Mouse (Mus musculus) neutrophil, adult 5-6 weeks (primary cell): ENCODE data around the gene Zdhhc16. TPM values are rescaled to one million over a fixed set of nuclear protein-coding genes. Genes with fewer than 3 reads are reported as not detected.
"Not testable (repeated sequence)": the region's sequence is repeated elsewhere in the genome, so short reads cannot be mapped to it uniquely, and the experiment has no call there.

Experiments used
- ATAC-seq: fragments of 151-379, 151-347 bp; 2 replicates; pipeline ENCODE4 v1.8.0; 2017; ENCODE audit warnings: mild to moderate bottlenecking, moderate TSS enrichment; ENCODE audit not compliant: insufficient number of reproducible peaks, poor library complexity, low FRiP score, severe bottlenecking; ENCODE audit errors: extremely low read depth
- total RNA-seq: library from RNA; stranded (forward); fragments of 200-1000 nt; gene quantifications from 2 replicates; pipeline ENCODE4 v1.2.3, GENCODE M21; 2017

Gene Zdhhc16
- total RNA-seq, 1 experiment from 2014 or later, result 24.9 TPM

DNA sequence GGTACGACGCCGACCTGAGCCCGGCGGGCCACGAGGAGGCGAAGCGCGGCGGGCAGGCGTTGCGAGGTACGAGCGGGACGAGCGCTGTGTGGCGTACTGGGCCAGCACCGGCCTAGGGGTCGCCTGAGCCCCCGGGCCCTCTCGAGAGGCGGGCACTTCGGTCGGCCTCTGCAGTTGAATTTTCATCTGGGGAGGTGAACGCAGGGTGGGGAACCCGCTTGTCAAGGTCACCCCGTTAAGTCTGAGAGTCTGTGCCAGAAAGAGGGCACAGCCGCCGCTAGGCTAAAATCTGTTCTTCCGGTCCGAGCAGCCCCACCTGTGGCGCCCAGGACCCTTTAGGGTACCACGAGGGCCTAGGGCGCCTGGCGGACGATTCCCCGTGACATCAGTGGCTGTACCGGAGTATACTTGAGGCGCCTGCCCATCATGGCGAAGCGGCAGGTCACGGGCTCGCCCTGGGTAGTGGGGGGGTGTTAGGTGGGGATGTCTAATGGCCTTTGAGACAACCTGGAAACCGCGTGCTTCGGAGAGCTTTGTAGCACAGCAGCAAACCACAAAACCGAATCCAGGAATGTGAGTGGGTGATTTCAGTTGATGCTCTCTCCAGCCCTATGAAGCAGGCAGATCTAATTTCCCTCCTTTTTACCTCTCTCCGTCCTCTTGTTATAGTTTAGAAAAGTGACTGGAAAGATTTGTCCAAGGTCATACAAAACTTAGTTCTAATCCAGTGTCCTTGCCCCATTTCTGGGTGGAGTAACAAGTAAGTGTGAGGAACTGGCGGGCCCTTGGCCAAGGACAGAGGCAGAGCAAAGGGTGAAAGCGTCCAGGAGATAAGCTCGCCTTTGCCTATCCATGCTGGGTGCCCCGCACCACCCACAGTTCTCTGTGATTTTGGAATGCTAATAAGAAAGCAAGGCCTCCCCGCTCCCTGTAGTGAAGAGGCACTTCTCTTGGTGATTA lies 20.9 kb upstream of the Zdhhc16 start:
- ATAC-seq, result no peak

- no peak for ATAC-seq
Measured at GRCm38 (mm10) chr19:41913774-41914591, 19.3 kb upstream of the Zdhhc16 start.

GRCm38 (mm10) chr19:41914592-41914882 lies 18.7 kb upstream of the Zdhhc16 start:
- ATAC-seq, result not testable (repeated sequence)

GRCm38 (mm10) chr19:41915294-41915693 lies 18.0 kb upstream of the Zdhhc16 start:
- no peak for ATAC-seq

DNA sequence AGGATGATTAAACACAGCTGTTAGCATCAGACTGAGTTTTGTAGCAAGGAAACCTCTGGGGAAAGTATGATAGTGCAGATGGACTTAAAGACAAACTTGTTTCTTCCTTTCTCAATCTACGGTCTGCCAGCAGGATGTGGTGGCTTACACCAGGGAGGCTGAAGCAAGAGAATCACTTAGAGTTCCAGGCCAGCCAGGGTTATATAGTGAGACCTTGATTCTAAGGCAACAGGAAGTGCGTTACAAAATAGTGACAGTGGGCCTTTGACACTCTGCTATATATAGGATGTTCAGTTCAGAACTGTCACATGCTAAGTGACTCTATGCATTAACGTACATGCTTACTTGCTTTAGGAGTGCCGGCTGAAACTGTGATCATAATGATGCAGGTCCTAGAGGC lies 16.4 kb upstream of the Zdhhc16 start:
- peak; percentile 66 for ATAC-seq

GRCm38 (mm10) chr19:41919471-41919870 lies 13.8 kb upstream of the Zdhhc16 start:
- ATAC-seq, result no peak

- ATAC-seq, result no peak
Measured at GRCm38 (mm10) chr19:41920412-41921067, 12.7 kb upstream of the Zdhhc16 start.

- ATAC-seq, result peak; percentile 30; the same call in 1 of the 2 replicates
Measured at GRCm38 (mm10) chr19:41932686-41933085, 594 bp upstream of the Zdhhc16 start.

- ATAC-seq, result no peak
Measured at GRCm38 (mm10) chr19:41934124-41934523, 844 bp downstream of the Zdhhc16 start.

DNA sequence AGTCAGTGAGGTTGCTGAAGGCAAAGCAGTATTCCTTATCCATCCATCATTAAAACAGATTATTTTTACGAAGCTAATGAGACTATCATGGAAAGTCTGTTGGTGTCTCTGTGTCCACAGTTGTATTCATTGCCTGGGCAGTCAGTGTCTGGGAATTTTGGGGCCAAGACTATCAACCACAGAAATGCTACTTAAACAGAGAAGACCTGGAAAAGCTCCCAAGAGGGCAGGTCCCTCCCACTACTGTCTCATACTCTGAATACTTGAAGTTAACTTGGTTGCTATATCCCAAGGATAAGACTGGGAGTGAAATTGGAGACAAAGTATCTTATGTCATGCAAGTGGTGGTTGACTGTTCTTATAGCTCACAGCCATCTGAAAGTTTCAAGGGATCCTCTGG lies 2.6 kb downstream of the Zdhhc16 start:
- ATAC-seq, result no peak

DNA sequence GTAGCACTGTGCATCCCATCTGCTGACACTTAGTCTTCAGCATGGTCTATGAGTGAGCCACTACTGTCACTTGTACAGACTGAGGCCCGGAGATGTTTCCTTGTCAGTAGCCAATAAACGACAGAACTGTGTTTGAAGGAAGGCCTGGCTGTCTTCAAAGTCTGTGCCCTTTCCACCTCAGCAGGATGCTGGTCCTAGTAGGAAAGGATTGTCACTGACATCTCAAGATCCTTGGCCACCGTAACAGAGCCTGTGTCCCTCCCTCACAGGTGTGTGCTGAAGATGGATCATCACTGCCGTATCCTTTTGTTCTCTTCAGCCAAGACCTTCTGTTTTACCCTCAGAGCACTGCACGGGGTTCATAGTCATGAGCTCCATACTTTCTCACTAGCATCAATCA lies 5.3 kb downstream of the Zdhhc16 start:
- no peak for ATAC-seq

DNA sequence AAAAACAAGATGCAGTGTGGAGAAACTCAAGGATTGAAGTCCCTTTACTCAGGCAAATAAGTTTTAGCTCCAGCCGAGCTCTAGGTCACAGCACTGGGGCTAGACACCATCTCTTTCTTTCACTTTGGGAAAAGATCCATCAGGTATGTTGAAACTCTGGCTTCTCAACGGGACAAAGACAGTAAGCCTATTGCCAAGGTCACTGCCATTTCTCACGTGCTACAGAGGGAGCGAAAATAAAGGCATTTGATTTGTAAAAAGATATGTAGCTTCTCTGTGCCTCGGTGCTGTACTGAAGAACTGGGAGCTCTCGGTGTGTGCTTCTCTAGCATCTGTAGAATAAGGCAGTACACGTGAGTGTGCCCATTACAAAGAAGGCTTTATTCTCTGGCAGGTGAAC lies 10.6 kb downstream of the Zdhhc16 start:
- no peak for ATAC-seq

DNA sequence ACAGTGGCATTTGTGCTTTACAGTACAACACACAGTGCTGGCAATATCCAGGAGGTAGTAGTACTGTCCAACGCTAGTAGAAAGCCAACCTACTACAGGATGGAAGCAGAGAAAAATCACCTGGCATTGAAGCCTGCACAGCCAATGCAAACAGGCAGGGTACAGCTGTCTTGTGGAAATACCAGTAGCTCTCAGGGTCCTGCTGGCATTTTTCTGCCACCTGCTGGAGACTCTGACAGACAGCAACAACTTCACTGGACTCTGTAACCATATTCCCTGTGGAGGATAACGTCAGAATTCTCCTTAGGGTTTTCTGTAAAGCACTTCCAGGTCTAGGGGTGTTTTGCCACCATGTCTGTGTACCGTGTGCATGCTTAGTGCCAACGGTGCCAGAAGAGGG lies 19.0 kb downstream of the Zdhhc16 start:
- no peak for ATAC-seq

- ATAC-seq, result no peak
Measured at GRCm38 (mm10) chr19:41953574-41953973, 20.3 kb downstream of the Zdhhc16 start.

DNA sequence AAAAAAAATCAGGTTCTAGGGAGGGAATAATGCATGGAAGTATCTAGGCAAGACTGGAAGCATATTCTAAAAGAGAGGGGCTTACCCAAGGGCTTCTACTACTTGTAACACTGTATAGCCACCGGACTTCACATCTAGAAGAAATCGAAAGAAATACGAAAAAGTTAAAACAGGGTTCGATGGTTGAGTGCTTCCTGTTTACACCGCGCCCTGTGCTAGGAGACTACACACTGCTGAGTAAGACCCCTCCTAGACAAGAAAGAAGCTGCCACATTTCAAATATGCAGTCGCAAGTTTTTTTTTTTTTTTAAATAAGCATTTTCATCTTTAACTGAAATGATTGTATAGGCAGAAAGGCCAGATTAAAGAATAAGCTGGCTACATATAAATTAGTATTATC lies 36.3 kb downstream of the Zdhhc16 start:
- ATAC-seq, result no peak

DNA sequence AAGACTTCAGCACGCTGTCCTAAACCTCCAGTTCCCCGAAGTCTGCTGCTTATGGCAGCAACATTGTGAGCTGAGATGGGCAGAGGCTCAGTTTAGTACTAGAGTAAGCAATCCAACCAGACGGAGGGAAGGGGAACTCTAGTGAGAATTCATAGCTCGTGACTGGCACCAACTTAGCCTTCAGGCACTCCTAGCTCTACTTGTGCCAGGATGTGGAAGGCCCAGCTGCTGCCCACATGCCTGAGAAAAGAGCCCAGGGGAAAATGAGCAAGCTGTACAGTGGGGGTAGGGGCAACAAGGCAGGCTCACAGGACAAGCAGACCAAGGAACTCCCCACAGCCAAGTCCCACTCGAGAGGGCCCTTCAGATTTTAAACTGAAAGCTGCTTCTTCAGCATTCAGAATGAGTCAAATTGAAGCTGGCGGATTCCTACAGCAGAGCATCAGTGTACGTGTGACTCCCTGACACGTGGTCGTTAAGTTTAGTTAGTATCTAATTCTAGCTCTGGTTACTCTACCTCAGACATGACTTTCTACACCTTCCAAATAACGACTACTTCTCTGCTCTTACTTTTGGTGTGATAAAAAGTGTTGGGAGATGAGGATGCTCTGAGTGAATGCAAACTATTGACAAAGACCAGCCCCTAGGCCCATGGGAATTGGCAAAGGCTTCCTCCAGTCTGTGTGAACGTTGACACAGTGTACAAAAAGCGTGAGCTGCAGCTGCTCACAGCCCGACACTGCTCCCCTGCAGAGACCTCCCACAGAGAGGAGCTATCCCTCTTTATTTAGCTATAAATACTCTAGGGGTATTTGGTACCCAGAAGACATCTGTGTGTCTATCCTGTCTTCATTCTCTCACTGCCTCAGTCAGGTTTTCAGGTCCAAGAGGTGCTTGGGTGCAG lies 40.9 kb downstream of the Zdhhc16 start:
- ATAC-seq, result no peak

- no peak for ATAC-seq
Measured at GRCm38 (mm10) chr19:41980422-41980818, 47.1 kb downstream of the Zdhhc16 start.

GRCm38 (mm10) chr19:41980819-41981594 lies 47.7 kb downstream of the Zdhhc16 start, which contains the start of gene Mms19:
Gene Mms19, minus strand, starts transcription at chr19:41981157.
- peak; percentile 80 for ATAC-seq
